Mouse (Mus musculus) right cerebral cortex, adult 2 months (tissue): ENCODE measurements at regions not wholly inside any gene's neighbourhood (a gene's known extent, or its start where the extent isn't known, plus 50 kb on each side); places are given as distances from the start of the nearest gene placed in this dataset.

Experiments used
- DNase-seq, 2 experiments: peaks; one replicate each; pipeline ENCODE4 v3.0.0; 2021 to 2022; ENCODE audit warnings: low spot score in 2 of 2

- no peak for DNase-seq
Observed at GRCm38 (mm10) chr4:150800774-150801173, 52.9 kb upstream of the Errfi1 start.

- peak in 1 of 2 experiments; percentile 27 for DNase-seq
Observed at GRCm38 (mm10) chr4:150799550-150800398, 53.9 kb upstream of the Errfi1 start.

GRCm38 (mm10) chr4:150798783-150799530 is 54.8 kb upstream of the Errfi1 start:
- DNase-seq, result peak in 1 of 2 experiments; percentile 22

- DNase-seq, result no peak
Observed at GRCm38 (mm10) chr4:150798281-150798680, 55.4 kb upstream of the Errfi1 start.

- DNase-seq, result no peak
Observed at GRCm38 (mm10) chr4:150797057-150797456, 56.7 kb upstream of the Errfi1 start.

- no peak for DNase-seq
Observed at GRCm38 (mm10) chr4:150794878-150795277, 58.8 kb upstream of the Errfi1 start.

GRCm38 (mm10) chr4:150794257-150794794 is 59.4 kb upstream of the Errfi1 start:
- no peak for DNase-seq

GRCm38 (mm10) chr4:150793146-150793545 is 60.6 kb upstream of the Errfi1 start:
- no peak for DNase-seq

GRCm38 (mm10) chr4:150789166-150789565 is 64.6 kb upstream of the Errfi1 start:
- no peak for DNase-seq

- DNase-seq, result no peak
Observed at GRCm38 (mm10) chr4:150787113-150787512, 66.6 kb upstream of the Errfi1 start.

GRCm38 (mm10) chr4:150786651-150787050 is 67.1 kb upstream of the Errfi1 start:
- DNase-seq, result no peak

- peak in 1 of 2 experiments; percentile 8 for DNase-seq
Observed at GRCm38 (mm10) chr4:150784491-150785451, 68.9 kb upstream of the Errfi1 start.

- no peak for DNase-seq
Observed at GRCm38 (mm10) chr4:150781304-150781703, 72.4 kb upstream of the Errfi1 start.

- DNase-seq, result no peak
Observed at GRCm38 (mm10) chr4:150779340-150779739, 74.4 kb upstream of the Errfi1 start.

- no peak for DNase-seq
Observed at GRCm38 (mm10) chr4:150778683-150779082, 75.0 kb upstream of the Errfi1 start.

GRCm38 (mm10) chr4:150775695-150776521 is 77.8 kb upstream of the Errfi1 start:
- no peak for DNase-seq

- DNase-seq, result no peak
Observed at GRCm38 (mm10) chr4:150775281-150775680, 78.4 kb upstream of the Errfi1 start.

- DNase-seq, result no peak
Observed at GRCm38 (mm10) chr4:150774289-150774914, 79.3 kb upstream of the Errfi1 start.

GRCm38 (mm10) chr4:150771922-150772651 is 81.6 kb upstream of the Errfi1 start:
- DNase-seq, result no peak
